Mouse (Mus musculus) liver, embryonic 13.5 days (tissue): ENCODE results near the gene Nt5c. TPM values are rescaled to one million over a fixed set of nuclear protein-coding genes. Genes with fewer than 3 reads are reported as not detected.

Experiments used
- ATAC-seq: fragments of 200-750 bp; cut with Nextera tagmentation; 2 replicates; pipeline ENCODE4 v1.8.0; 2017; ENCODE audit warnings: low read depth, mild to moderate bottlenecking, moderate number of reproducible peaks, moderate library complexity
- DNase-seq: peaks from one replicate; pipeline ENCODE4 v3.0.0; 2022
- H3K27ac ChIP-seq: fragments of 300-500 bp; sonication (generic); 2 replicates; pipeline ENCODE4 v1.5.1; 2015; ENCODE audit warnings: moderate library complexity, mild to moderate bottlenecking, inconsistent platforms
- H3K27me3 ChIP-seq: fragments of 300-500 bp; sonication (generic); 2 replicates; pipeline ENCODE4 v1.6.1; 2015; ENCODE audit warnings: mild to moderate bottlenecking, inconsistent platforms
- H3K36me3 ChIP-seq: fragments of 300-500 bp; sonication (generic); 2 replicates; pipeline ENCODE4 v1.6.1; 2015; ENCODE audit warnings: mild to moderate bottlenecking, inconsistent platforms
- H3K4me1 ChIP-seq: fragments of 300-500 bp; sonication (generic); replicated peaks from 2 replicates; pipeline ENCODE4 v1.6.1; 2015; ENCODE audit warnings: inconsistent platforms
- H3K4me2 ChIP-seq: fragments of 300-500 bp; sonication (generic); 2 replicates; pipeline ENCODE4 v1.6.1; 2015; ENCODE audit warnings: inconsistent platforms, mild to moderate bottlenecking, moderate library complexity
- H3K4me3 ChIP-seq: fragments of 300-500 bp; sonication (generic); replicated peaks from 2 replicates; pipeline ENCODE4 v1.5.1; 2015; ENCODE audit warnings: mild to moderate bottlenecking, inconsistent platforms
- H3K9ac ChIP-seq: fragments of 300-500 bp; sonication (generic); 2 replicates; pipeline ENCODE4 v1.6.1; 2015; ENCODE audit warnings: mild to moderate bottlenecking, inconsistent platforms
- H3K9me3 ChIP-seq: fragments of 300-500 bp; sonication (generic); replicated peaks from 2 replicates; pipeline ENCODE4 v1.6.1; 2016; ENCODE audit warnings: inconsistent platforms
- WGBS: fragments of 180-500 bp; shearing (Covaris S2); methylation state at CpG from one replicate; pipeline ENCODE4 v1.1.7; 2015; ENCODE audit not compliant: insufficient replicate concordance; 5-methylcytosine and 5-hydroxymethylcytosine counted together
- polyA plus RNA-seq: library from polyadenylated mRNA; unstranded; fragments of >200 nt; fragmentation: Nextera tagmentation; extraction: Ambion mirVana; gene quantifications from 2 replicates; pipeline ENCODE4 v1.2.1, GENCODE M21; 2015

The Nt5c gene
- polyA plus RNA-seq, 1 experiment from 2014 or later, result 60.8 TPM

- no peaks in the 10 kb centered on the region for H3K27me3 ChIP-seq
- DNase-seq, result no peak
- no peak for ATAC-seq
- H3K9ac ChIP-seq, result no peak overlapping the region
- peaks cover 26% of the 10 kb centered on the region for H3K36me3 ChIP-seq
- H3K27ac ChIP-seq, result no peak overlapping the region
- H3K4me1 ChIP-seq, result peaks cover 1% of the 10 kb centered on the region
- H3K4me2 ChIP-seq, result no peak overlapping the region
- H3K9me3 ChIP-seq, result no peaks in the 10 kb centered on the region
- WGBS, result 90% methylated on average over 2 of the region's 2 CpGs
- H3K4me3 ChIP-seq, result no peak overlapping the region
Measured at GRCm38 (mm10) chr11:115520218-115520617, 28.6 kb upstream of the Nt5c start.

- ATAC-seq (no peak), DNase-seq (no peak)
- Histone ChIP-seq H3K36me3 (peaks cover 20% of the 10 kb centered on the region), H3K4me1 (peaks cover 6% of the 10 kb centered on the region), H3K4me3 (no peak overlapping the region), H3K9ac (no peak overlapping the region), H3K27me3 (no peaks in the 10 kb centered on the region), H3K27ac (no peak overlapping the region), H3K4me2 (no peak overlapping the region), H3K9me3 (no peaks in the 10 kb centered on the region)
- 61% methylated on average over 3 of the region's 3 CpGs for WGBS
Measured at GRCm38 (mm10) chr11:115519581-115519980, 27.9 kb upstream of the Nt5c start.

- H3K36me3 ChIP-seq, result peaks cover 11% of the 10 kb centered on the region
- no peak overlapping the region for H3K4me2 ChIP-seq
- DNase-seq (no peak), ATAC-seq (no peak)
- no peaks in the 10 kb centered on the region for H3K9me3 ChIP-seq
- WGBS, result 73% methylated on average over 9 of the region's 9 CpGs
- no peaks in the 10 kb centered on the region for H3K27me3 ChIP-seq
- no peak overlapping the region for H3K27ac ChIP-seq
- H3K4me3 ChIP-seq, result no peak overlapping the region
- peaks cover 6% of the 10 kb centered on the region for H3K4me1 ChIP-seq
- no peak overlapping the region; the same call in 1 of the 2 replicates for H3K9ac ChIP-seq
Measured at GRCm38 (mm10) chr11:115518693-115519092, 27.0 kb upstream of the Nt5c start.

- Histone ChIP-seq H3K27me3 (no peaks in the 10 kb centered on the region), H3K4me2 (no peak overlapping the region), H3K4me3 (no peak overlapping the region), H3K4me1 (peaks cover 18% of the 10 kb centered on the region), H3K9me3 (no peaks in the 10 kb centered on the region), H3K27ac (no peak overlapping the region), H3K36me3 (peaks cover under 1% of the 10 kb centered on the region; the same call in 1 of the 2 replicates), H3K9ac (no peak overlapping the region)
- ATAC-seq (no peak), DNase-seq (no peak)
- WGBS, result 70% methylated on average over 5 of the region's 5 CpGs
Measured at GRCm38 (mm10) chr11:115516942-115517341, 25.3 kb upstream of the Nt5c start.

DNA sequence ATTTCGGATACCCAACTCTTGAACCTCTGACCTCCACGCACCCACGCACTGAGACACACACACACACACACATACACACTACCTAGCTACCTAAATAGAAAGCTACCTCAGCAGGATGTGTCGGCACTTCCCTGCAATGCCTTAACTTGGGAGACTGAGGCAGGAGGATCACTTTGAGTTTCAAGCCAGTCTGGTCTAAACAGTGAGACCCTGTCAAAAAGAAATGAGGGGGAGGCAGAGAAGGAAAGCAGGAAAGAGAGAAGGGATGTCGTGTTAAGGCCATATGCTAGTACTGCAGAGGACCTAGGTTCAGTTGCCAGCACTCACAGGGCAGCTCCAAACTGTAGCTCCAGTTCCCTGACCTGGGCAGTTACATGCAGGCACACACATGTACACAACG, 23.4 kb upstream of the Nt5c start:
- Histone ChIP-seq H3K27ac (peak overlapping the region; percentile 50), H3K4me2 (peak overlapping the region; percentile 24; the same call in 1 of the 2 replicates)
- no peak for ATAC-seq

GRCm38 (mm10) chr11:115514238-115514663, 22.6 kb upstream of the Nt5c start, which contains the start of gene Jpt1:
TSS of gene Jpt1 (minus strand) at chr11:115514387.
- WGBS, result under 1% methylated on average over 24 of the region's 24 CpGs
- no peaks in the 10 kb centered on the region for H3K27me3 ChIP-seq
- peak within 1 kb of the TSS; percentile 97 for H3K27ac ChIP-seq
- peak within 1 kb of the TSS; percentile 99 for H3K4me3 ChIP-seq
- peak within 1 kb of the TSS; percentile 99 for H3K9ac ChIP-seq
- ATAC-seq (peak; percentile 82), DNase-seq (peak; percentile 96)
- no peaks in the 10 kb centered on the region for H3K9me3 ChIP-seq
- H3K36me3 ChIP-seq, result no peaks in the 10 kb centered on the region
- peaks cover 45% of the 10 kb centered on the region for H3K4me1 ChIP-seq
- H3K4me2 ChIP-seq, result peak within 1 kb of the TSS; percentile 94

More for the DNA sequence above, 23.4 kb upstream of the Nt5c start:
- Histone ChIP-seq H3K9ac (peak overlapping the region; percentile 26), H3K27me3 (no peaks in the 10 kb centered on the region), H3K4me3 (no peak overlapping the region), H3K36me3 (no peaks in the 10 kb centered on the region), H3K4me1 (peaks cover 37% of the 10 kb centered on the region), H3K9me3 (no peaks in the 10 kb centered on the region)
- 65% methylated on average over 6 of the region's 6 CpGs for WGBS
- no peak for DNase-seq

DNA sequence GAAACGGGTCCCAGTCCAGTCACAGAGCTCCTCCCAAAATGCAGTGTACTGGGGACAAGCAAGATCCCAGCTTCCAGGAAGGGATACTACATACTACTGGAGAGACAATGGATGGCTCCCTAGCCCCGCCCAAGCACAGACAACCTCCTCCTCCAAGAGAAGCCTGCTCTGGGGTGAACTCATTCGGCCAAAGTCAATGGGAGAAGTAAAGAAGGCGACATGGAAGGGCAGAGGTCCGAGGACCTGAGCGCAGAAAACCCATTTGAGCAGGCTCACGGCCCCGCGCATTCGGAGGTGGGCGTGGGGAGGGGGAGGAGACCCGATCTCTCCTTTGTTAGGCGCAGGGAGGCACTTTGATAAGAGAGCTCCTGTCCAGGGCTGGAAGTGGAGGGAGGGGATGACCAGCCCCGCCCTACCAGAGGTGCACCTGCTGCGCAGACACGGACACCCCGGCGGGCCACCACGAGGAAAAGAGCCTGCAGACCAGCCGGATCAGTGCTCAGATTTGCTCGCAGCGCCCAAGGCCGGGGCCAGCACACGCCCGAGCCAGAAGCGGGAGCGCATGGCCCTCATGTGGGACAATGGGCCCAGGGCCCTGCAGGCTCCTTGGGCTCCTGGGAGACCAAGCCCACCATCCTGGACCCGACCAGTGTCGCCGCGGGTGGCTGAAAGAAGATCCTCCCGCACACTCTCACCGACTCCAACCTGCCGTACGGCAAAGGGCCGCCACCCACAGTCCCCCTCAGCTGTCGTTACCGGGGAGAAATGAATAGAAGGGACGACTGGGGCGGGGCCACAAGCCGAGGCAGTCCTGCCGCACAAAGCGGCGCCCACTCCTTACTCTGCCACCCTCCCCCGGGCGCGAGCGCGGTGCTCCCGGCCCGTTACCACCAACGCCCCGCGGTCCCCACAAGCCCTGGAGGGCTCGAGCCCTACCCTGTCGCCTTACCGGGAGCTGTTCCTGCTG, 21.9 kb upstream of the Nt5c start:
- H3K4me1 ChIP-seq, result peaks cover 52% of the 10 kb centered on the region
- peak; percentile 64 for ATAC-seq

DNA sequence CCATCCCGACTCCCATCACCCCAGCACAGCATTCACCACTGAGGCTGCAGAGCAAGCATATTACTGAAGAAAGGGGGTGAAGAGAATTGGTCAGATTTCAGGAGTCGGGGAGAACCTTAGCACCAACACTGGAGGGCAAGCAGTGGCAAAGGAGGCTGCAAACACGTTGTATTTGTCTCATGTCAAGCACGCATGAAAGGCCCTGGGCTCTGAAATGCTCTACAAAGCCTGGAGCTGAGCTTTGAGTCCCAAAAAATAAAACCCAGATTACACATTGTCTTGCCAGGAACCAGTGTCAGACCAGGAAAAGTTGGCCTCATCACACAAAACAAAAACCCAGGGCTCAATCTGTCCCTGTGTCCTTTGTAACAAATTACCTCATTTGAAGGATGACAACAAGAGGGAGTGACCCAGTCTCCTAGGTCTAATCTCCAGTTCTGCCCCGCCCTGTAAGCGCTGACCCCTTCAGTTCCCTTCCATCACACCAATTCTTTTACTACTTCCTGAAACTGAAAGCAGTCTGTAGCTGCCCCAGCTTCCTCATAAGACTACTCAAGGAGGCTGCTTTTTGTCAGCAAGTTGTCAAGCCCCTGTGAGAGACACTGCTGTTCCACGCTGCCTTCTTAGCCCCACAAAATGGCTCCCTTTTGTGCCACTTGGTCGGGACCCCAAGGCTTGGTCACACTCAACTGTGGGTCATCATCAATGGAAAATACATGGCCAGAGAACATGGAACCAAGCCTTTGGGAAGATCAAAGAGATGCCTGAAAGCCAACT, 20.9 kb upstream of the Nt5c start:
- peak overlapping the region; percentile 99 for H3K9ac ChIP-seq
- H3K36me3 ChIP-seq, result peaks cover 3% of the 10 kb centered on the region
- no peaks in the 10 kb centered on the region for H3K9me3 ChIP-seq
- WGBS, result 22% methylated on average over 8 of the region's 8 CpGs
- H3K27ac ChIP-seq, result peak overlapping the region; percentile 97
- H3K27me3 ChIP-seq, result no peaks in the 10 kb centered on the region
- H3K4me1 ChIP-seq, result peaks cover 62% of the 10 kb centered on the region
- peak overlapping the region; percentile 94 for H3K4me2 ChIP-seq
- peak overlapping the region; percentile 99 for H3K4me3 ChIP-seq
- no peak for ATAC-seq
- peak; percentile 22 for DNase-seq

More for the DNA sequence above, 21.9 kb upstream of the Nt5c start:
- Histone ChIP-seq H3K9ac (peak overlapping the region; percentile 99), H3K27me3 (no peaks in the 10 kb centered on the region), H3K27ac (peak overlapping the region; percentile 97), H3K9me3 (no peaks in the 10 kb centered on the region), H3K36me3 (peaks cover 3% of the 10 kb centered on the region), H3K4me2 (peak overlapping the region; percentile 94), H3K4me3 (peak overlapping the region; percentile 99)
- peak; percentile 58 for DNase-seq
- under 1% methylated on average over 57 of the region's 57 CpGs for WGBS

DNA sequence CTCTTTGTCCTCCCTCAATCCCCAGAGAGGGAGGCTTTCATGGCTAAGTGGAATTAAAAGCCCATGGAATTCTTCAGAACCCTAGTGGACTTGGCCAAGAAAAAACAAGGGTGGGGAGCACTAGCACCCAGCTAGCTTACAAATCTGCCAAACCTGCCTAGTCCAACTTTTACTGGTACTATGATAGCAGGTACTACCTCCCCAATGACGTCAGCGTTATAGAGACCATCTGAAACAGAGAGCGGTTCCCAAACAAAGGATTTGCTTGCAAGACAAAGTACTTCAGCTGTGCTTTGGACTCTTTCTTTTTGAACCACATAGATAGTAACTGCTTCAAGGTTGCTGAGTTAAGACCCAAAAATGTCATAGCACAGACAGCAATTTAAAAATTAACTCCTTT, 20.3 kb upstream of the Nt5c start:
- ATAC-seq, result no peak
- H3K4me3 ChIP-seq, result peak overlapping the region; percentile 99
- H3K4me1 ChIP-seq, result peaks cover 68% of the 10 kb centered on the region

GRCm38 (mm10) chr11:115511121-115511520, 19.5 kb upstream of the Nt5c start:
- 17% methylated on average over 2 of the region's 2 CpGs for WGBS
- no peaks in the 10 kb centered on the region for H3K27me3 ChIP-seq
- peak; percentile 66 for ATAC-seq

More for the DNA sequence above, 20.3 kb upstream of the Nt5c start:
- no peak for DNase-seq
- Histone ChIP-seq H3K4me2 (peak overlapping the region; percentile 94), H3K9ac (peak overlapping the region; percentile 99), H3K27ac (peak overlapping the region; percentile 97), H3K9me3 (no peaks in the 10 kb centered on the region), H3K27me3 (no peaks in the 10 kb centered on the region), H3K36me3 (peaks cover 3% of the 10 kb centered on the region)
- 45% methylated on average over 3 of the region's 3 CpGs for WGBS

GRCm38 (mm10) chr11:115510507-115510888, 18.8 kb upstream of the Nt5c start:
- peak overlapping the region; percentile 99 for H3K9ac ChIP-seq
- 15% methylated on average over 5 of the region's 5 CpGs for WGBS

More at GRCm38 (mm10) chr11:115511121-115511520, 19.5 kb upstream of the Nt5c start:
- peak; percentile 64 for DNase-seq
- H3K9me3 ChIP-seq, result no peaks in the 10 kb centered on the region
- peaks cover 76% of the 10 kb centered on the region for H3K4me1 ChIP-seq
- H3K27ac ChIP-seq, result peak overlapping the region; percentile 97
- H3K4me3 ChIP-seq, result peak overlapping the region; percentile 99
- H3K4me2 ChIP-seq, result peak overlapping the region; percentile 94
- H3K36me3 ChIP-seq, result peaks cover 3% of the 10 kb centered on the region
- peak overlapping the region; percentile 99 for H3K9ac ChIP-seq

More at GRCm38 (mm10) chr11:115510507-115510888, 18.8 kb upstream of the Nt5c start:
- Histone ChIP-seq H3K4me2 (peak overlapping the region; percentile 94), H3K4me1 (peaks cover 83% of the 10 kb centered on the region), H3K9me3 (no peaks in the 10 kb centered on the region), H3K4me3 (peak overlapping the region; percentile 99), H3K36me3 (peaks cover 3% of the 10 kb centered on the region), H3K27me3 (no peaks in the 10 kb centered on the region), H3K27ac (peak overlapping the region; percentile 97)
- no peak for ATAC-seq
- DNase-seq, result no peak
